In the genomic region with DNA sequence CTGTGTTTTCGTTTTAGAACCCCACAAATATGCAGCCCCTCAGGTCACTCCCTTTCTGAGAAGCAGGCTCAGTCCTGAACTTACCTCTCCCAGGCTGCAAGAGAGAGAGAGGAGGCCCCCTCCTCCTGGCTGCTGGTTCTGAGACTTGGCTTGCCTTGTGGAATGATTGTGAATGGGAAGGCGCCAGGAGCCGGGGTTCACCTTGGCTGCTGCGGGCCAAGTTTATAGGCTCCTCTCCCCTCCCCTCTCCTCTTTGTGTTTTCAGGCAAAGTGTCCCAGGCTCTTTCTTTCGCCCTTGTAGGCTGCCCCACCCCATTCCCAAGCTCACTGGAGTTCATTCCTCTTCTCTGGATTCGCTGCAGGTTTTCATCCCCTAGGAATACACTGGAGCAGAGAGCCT, we compare ENCODE assay signal across 8 mouse cellular contexts. TPM values are rescaled to one million over a fixed set of nuclear protein-coding genes. Genes with fewer than 3 reads are reported as not detected.
DNase-seq lines count a peak whose midpoint lies in the region; ATAC-seq lines count a peak whose summit lies in the region.

No protein-coding gene starts in this region.

- 11% methylated on average over 6 of the region's 6 CpGs for WGBS in heart, embryonic 15.5 days
- WGBS in liver, embryonic 16.5 days (ENCODE audit: insufficient replicate concordance): 13% methylated on average over 6 of the region's 6 CpGs

- no peak for ATAC-seq in heart, embryonic 15.5 days (replicated peaks; ENCODE audit: insufficient number of reproducible peaks, insufficient read depth, low FRiP score, low read depth)
- ATAC-seq in liver, embryonic 16.5 days (ENCODE audit: low read depth): no peak

- peaks cover 15% of the 10 kb centered on the region for H3K4me1 ChIP-seq in heart, embryonic 15.5 days (replicated peaks)
- H3K4me1 ChIP-seq in liver, embryonic 16.5 days (ENCODE audit: control insufficient read depth, low read depth, low read length): peaks cover 16% of the 10 kb centered on the region

- H3K4me2 ChIP-seq in heart, embryonic 15.5 days: peak overlapping the region; percentile 96
- peak overlapping the region; percentile 96 for H3K4me2 ChIP-seq in liver, embryonic 16.5 days (ENCODE audit: low read depth, low read length)

- H3K9me3 ChIP-seq in heart, embryonic 15.5 days (replicated peaks): no peaks in the 10 kb centered on the region
- H3K9me3 ChIP-seq in liver, embryonic 16.5 days (replicated peaks; ENCODE audit: control insufficient read depth, low read length): no peaks in the 10 kb centered on the region

- peak overlapping the region; percentile 43; the same call in 1 of the 2 replicates for H3K27ac ChIP-seq in heart, embryonic 15.5 days
- H3K27ac ChIP-seq in liver, embryonic 16.5 days (ENCODE audit: low read length): no peak overlapping the region

- H3K36me3 ChIP-seq in heart, embryonic 15.5 days: no peaks in the 10 kb centered on the region
- H3K36me3 ChIP-seq in liver, embryonic 16.5 days (ENCODE audit: control insufficient read depth, insufficient read depth): no peaks in the 10 kb centered on the region

- H3K4me3 ChIP-seq in heart, embryonic 15.5 days: peak overlapping the region; percentile 61
- peak overlapping the region; percentile 65 for H3K4me3 ChIP-seq in liver, embryonic 16.5 days (ENCODE audit: low read depth, low read length)

- DNase-seq in heart, adult 18-20 months: peak; percentile 55 to 63
- no peak for DNase-seq in heart, adult 8-10 months (ENCODE audit: low spot score)
- peak; percentile 32 for DNase-seq in MN1 (ENCODE audit: low spot score)
- DNase-seq in left cerebral cortex, adult 8-10 months (ENCODE audit: low spot score in 2 of 2): no peak
- DNase-seq in ovary, adult 18-20 months (ENCODE audit: low spot score): no peak
- no peak for DNase-seq in right cerebral cortex, postnatal 10 days (ENCODE audit: low spot score in 2 of 2)

- peak overlapping the region; percentile 69 for H3K9ac ChIP-seq in heart, embryonic 15.5 days
- peak overlapping the region; percentile 66 for H3K9ac ChIP-seq in liver, embryonic 16.5 days (ENCODE audit: low read depth, low read length)

- H3K27me3 ChIP-seq in heart, embryonic 15.5 days: no peaks in the 10 kb centered on the region
- H3K27me3 ChIP-seq in liver, embryonic 16.5 days (ENCODE audit: control insufficient read depth, insufficient read depth, low read depth, low read length): peaks cover 48% of the 10 kb centered on the region

RNA-seq across cellular contexts. Expression of gene Asap3, which starts 0.8 kb away (rescaled TPM):
- total RNA-seq in heart, adult 18-20 months (2021): 1 to 10 TPM; 7.6 to 9.1 TPM
- 10 to 100 TPM in 1 of 4 experiments, 1 to 10 TPM in 3; 6.8 to 12.6 (median 9.1) TPM for total RNA-seq in heart, adult 8-10 months (2022)
- 2.6 and 4.8 TPM in 2 replicates for polyA plus RNA-seq in heart, embryonic 15.5 days (2015; fragmentation: Nextera tagmentation; extraction: Ambion mirVana)
- polyA plus RNA-seq in liver, embryonic 16.5 days (2015; fragmentation: Nextera tagmentation; extraction: Ambion mirVana): 2.2 and 3.0 TPM in 2 replicates
- total RNA-seq in left cerebral cortex, adult 8-10 months (2022): 1 to 10 TPM; 2.5 to 4.5 (median 3.3) TPM

RNA-seq across cellular contexts. Expression of gene E2f2, which starts 34.7 kb away (rescaled TPM):
- total RNA-seq in heart, adult 18-20 months (2021): 1 to 10 TPM; 1.3 to 1.4 TPM
- total RNA-seq in heart, adult 8-10 months (2022): 1 to 10 TPM in 1 of 4 experiments, under 1 TPM in 3; 0.38 to 2.1 (median 0.59) TPM
- polyA plus RNA-seq in heart, embryonic 15.5 days (2015; fragmentation: Nextera tagmentation; extraction: Ambion mirVana): 7.8 and 9.6 TPM in 2 replicates
- 83.5 and 93.6 TPM in 2 replicates for polyA plus RNA-seq in liver, embryonic 16.5 days (2015; fragmentation: Nextera tagmentation; extraction: Ambion mirVana)
- 1 to 10 TPM in 1 of 4 experiments, under 1 TPM in 3; 0.37 to 1.3 (median 0.48) TPM for total RNA-seq in left cerebral cortex, adult 8-10 months (2022)

RNA-seq across cellular contexts. Expression of gene Tcea3, which starts 40.6 kb away (rescaled TPM):
- 100 to 1,000 TPM; 126 to 148 TPM for total RNA-seq in heart, adult 18-20 months (2021)
- total RNA-seq in heart, adult 8-10 months (2022): 100 to 1,000 TPM; 142 to 162 (median 148) TPM
- 47.7 and 61.6 TPM in 2 replicates for polyA plus RNA-seq in heart, embryonic 15.5 days (2015; fragmentation: Nextera tagmentation; extraction: Ambion mirVana)
- 25.3 and 29.8 TPM in 2 replicates for polyA plus RNA-seq in liver, embryonic 16.5 days (2015; fragmentation: Nextera tagmentation; extraction: Ambion mirVana)
- total RNA-seq in left cerebral cortex, adult 8-10 months (2022): under 1 TPM; 0.52 to 0.93 (median 0.70) TPM

Comparison
In these comparisons a context has a peak if more than half of its experiments do, and no peak if none do; other contexts are left out.
1. DNase-seq: peak in heart, adult 18-20 months (2 of 2) and MN1 (single experiment); none in heart, adult 8-10 months (single experiment), left cerebral cortex, adult 8-10 months (0 of 2), ovary, adult 18-20 months (single experiment) and right cerebral cortex, postnatal 10 days (0 of 2).
2. RNA of gene Tcea3, which starts 40.6 kb away (total RNA-seq): 142 to 162 TPM in heart, adult 8-10 months and 126 to 148 TPM in heart, adult 18-20 months; 0.52 to 0.93 TPM in left cerebral cortex, adult 8-10 months; every median in the first group is over 10 times any median in the second.